Mouse (Mus musculus) brain, embryonic 18.5 days (tissue): Measurements from ENCODE around the gene Farp1.
"Not testable (repeated sequence)": the region's sequence is repeated elsewhere in the genome, so short reads cannot be mapped to it uniquely, and the experiment has no call there.

Source experiments
- DNase-seq: peaks from one replicate; pipeline ENCODE4 v3.0.0-alpha.2; 2012; ENCODE audit warnings: low read depth, low spot score

Farp1 gene

DNA sequence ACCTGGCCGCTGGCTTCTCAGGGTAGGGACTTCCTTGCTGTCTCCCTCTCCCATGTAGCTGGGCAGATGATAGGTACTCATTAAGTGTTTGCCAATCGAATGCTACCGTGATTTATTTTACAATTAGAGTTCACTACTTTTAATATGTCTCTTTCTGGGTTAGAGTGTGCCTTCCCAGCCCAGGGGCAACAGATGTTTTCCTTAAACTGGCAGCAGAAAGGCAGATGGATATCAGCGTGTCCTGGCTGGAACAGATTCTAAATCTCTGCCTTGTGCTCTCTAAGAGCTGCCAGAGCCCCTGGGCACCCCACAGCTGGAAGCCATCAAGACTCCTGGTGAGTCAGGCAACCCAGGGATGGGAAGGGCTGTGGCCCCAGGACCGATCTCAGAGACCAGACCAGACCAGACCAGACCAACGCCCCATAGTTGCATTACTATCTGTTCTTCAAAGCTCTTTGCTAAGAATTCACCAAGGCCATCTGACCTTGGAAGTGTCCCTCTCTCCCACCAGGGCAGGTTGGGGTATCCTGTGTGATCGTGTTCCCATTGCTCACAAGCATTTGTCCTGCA is 69.8 kb downstream of the Farp1 start:
- no peak for DNase-seq

- DNase-seq, result no peak
These were observed 71.9 kb downstream of the Farp1 start for GRCm38 (mm10) chr14:121106906-121107305.

DNA sequence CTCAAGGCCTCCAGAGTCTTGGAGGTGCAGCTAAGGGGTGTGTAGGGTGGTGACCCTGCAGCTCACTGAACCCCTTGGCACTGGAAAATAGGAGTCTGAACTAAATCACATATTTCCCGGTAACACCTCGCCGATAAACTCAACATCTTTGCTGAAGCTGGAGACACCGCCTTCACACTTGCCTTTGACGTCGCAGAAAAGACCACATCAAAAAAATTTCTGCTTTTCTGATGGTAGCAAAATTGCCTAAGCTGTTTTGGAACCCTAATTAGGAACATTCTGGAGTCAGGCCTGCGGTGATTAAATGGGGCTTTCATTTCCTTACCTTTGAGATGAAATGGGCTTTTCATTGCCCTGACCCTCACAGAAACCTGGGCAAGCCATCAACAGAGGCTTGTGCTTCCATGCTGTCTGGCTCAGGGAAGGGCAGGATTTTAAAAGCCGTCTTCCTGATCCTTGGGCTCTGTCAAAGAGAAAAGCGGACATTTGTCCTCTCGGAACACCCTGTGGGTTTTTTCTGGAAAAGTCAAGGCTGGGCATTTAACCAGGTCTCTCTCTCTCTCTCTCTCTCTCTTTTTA is 72.8 kb downstream of the Farp1 start:
- DNase-seq, result no peak

DNA sequence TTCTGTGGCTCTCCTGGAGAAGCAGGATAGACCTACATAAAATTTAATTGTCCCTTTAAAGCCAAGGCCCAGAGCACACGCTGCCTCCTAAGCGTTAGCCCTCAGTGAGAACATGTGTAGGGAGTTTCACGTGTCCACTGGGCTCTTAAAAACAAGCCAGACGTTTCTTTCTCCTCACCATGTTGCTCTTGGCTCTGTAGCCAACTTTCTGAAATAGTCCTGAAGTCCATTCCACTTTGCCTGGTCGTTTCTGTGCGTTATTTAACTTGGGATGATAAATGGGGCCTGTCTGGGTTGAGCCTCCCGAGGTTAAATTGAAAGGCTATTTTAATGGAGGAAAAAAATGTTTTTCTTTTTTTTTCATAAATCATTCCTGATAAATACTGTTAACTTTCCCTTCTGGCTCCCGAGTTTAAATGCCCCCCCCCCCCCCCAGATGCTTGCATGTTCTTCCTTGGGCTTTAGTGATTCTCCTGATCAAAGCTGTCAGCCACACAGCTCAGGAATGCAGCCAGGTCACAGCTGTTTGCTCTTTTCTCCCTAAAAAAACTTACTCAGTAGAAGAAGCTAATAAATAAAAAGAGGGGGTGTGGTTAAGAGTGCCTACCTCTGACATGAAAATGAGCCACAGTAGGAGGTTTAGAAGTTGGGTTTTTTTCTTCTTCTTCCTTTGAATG is 73.6 kb downstream of the Farp1 start:
- no peak for DNase-seq

- DNase-seq, result no peak
These were observed 74.1 kb downstream of the Farp1 start for GRCm38 (mm10) chr14:121109116-121109504.

DNA sequence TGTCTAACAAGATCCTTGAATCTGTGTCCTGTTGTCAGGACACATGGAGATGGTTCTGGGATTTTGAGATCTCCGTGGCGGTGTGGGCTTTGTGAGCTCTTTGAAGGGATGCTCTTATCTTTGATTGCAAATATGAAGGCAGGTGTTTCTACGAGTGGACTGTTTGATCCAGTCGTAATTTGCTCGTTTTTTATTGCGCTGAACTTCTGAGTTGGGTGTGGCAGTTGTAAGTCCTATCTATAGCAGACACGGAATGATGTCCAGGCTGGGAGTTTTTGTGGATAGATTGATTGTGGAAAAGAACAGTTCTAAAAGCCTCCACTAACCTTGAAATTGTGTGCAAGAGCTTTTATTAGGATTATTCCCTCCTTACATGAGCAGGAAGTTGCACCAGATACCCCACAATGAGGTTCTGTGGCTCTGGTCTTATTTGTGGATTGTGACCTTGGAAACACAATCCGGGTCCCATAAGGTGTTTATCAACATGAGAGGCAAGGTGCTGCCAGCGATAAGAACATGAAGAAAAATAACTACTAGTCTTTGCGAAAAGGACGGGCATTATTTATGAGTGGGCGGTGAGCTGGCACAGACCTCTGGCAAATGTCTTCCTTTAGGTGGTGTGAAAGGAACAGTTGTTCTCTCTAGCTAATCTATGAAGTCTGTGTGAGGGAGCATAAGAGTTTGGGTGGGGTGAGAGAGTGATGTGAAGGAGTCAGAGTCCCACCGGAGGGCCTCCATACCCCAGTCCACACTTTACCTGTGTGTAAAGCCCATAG is 75.7 kb downstream of the Farp1 start:
- no peak for DNase-seq

GRCm38 (mm10) chr14:121112061-121112460 is 77.1 kb downstream of the Farp1 start:
- DNase-seq, result no peak

GRCm38 (mm10) chr14:121113785-121114184 is 78.8 kb downstream of the Farp1 start:
- no peak for DNase-seq

GRCm38 (mm10) chr14:121116696-121117095 is 81.7 kb downstream of the Farp1 start:
- no peak for DNase-seq

GRCm38 (mm10) chr14:121118860-121119259 is 83.9 kb downstream of the Farp1 start:
- no peak for DNase-seq

- no peak for DNase-seq
These were observed 86.7 kb downstream of the Farp1 start for GRCm38 (mm10) chr14:121121664-121122063.

GRCm38 (mm10) chr14:121122852-121123251 is 87.9 kb downstream of the Farp1 start:
- DNase-seq, result no peak

DNA sequence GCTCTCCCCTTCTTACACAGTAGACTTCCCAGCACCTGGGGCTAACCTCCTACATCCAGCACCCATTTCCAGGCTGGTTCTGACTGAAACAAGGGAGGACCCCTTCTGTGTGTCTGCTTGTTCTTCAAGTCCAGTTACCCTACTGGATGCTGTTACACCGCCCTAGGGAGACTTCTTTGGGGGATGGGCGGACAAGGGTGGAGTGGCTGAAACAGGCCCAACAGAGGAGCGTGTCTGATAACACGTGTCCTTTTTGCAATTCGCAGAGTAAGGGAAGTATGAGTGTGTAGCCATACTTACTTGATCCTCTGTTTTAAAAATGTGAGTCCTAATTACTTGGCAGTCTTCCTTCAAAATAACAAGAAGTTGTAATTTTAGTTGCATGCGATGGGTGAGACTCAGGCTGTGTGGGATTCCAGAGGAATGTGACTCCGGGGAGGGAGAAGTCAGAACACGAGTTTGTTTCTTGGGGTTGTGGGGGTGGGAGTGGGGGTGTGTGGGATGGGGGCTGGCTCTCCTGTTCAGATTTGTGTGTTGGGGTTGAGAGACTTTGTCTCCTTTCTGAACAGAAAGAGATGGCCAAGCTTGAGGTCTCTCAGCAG is 89.5 kb downstream of the Farp1 start:
- DNase-seq, result no peak

DNA sequence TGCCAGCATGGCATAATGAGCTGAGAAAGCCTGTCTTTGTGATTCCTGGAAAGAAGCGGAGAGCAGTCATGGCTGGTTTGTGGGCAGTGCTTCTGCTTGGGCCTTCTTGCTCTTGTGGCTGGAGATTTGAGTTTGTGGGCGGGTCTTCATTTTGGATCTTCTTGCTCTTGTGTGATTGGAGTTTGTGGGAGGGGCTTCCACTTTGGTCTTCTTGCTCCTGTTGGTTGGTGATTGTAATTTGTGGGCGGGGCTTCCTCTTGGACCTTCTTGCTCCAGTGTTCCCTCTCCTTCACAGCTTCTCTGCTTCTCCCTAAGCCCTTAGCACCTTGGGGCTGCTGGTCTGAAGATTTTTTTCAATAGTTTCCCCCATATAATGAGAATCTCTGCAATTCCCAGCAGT is 90.7 kb downstream of the Farp1 start:
- no peak for DNase-seq

DNA sequence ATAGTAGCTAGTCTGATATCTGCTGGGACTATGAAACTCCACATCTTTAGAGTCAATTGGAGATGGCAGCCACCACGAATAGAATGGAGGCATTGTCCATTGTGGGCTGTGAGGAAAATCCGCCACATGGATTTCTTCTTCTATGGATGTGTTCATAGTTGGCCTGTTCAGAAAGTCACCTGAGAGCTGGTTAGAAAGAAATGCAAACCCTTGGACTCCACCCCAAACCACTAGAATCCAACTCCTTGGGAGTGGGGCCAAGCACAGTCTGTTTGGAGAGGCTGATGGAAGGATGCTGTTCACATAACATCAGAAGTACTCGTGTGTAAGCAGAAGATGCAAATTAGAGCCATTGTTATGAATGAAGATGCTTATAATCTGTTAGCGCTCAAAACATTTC is 91.3 kb downstream of the Farp1 start:
- no peak for DNase-seq

- DNase-seq, result no peak
These were observed 94.1 kb downstream of the Farp1 start for GRCm38 (mm10) chr14:121128858-121129800.

- DNase-seq, result not testable (repeated sequence)
These were observed 95.4 kb downstream of the Farp1 start for GRCm38 (mm10) chr14:121130351-121130750.

GRCm38 (mm10) chr14:121134414-121134813 is 99.4 kb downstream of the Farp1 start:
- no peak for DNase-seq

DNA sequence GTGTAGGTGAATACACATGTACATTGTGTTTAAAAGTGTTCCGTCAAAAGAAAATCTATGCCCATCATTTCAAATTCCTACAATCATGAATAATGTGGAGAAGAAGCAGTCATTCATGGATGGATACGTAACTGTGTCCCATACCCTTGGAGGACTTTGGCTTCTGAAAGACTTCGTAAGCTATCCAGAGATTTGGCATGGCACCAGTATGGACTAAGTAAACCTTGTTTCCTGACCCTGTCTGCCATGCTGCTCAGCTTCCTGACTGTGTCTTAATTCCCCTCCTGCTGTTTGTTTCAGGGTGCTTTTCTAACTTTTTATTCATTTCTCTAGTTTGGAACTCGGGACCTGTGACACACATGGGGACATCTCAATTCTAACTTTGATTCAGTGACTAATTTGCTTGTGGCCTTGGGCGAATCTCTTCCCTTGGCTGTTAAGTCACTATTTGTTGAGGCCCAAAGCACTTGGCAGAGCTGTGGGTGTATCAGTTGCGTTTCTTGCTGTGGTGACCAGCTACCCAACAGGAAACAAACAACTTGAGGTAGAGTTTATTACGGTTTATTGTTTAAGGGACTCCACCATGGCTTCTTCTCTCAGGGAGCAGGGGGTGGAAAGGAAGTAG is 108.9 kb downstream of the Farp1 start:
- DNase-seq, result no peak

GRCm38 (mm10) chr14:121144496-121144895 is 109.5 kb downstream of the Farp1 start:
- DNase-seq, result no peak

DNA sequence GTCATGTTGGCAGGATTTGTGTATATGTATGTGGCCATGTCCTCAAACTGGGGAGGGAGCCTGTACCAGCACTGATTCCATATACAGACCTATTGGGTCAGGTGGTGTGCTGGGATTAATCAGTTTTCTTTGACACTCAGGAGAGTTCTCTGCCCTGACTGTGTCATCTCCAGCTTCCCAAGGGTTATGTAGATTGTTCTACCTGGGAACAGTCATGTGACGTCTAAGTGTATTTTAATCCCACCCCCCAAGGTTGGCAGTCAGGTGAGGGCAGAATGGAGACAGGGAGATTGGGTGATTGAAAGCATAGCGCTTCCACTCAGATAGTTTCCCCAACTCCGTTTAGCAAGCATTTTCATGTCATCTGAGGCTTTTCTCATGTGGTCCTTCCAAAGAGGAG is 110.3 kb downstream of the Farp1 start:
- no peak for DNase-seq
